Mouse (Mus musculus) ES-E14 (cell line): ENCODE measurements around the gene Med27. TPM values are rescaled to one million over a fixed set of nuclear protein-coding genes. Genes with fewer than 3 reads are reported as not detected.
A peak's percentile ranks its signal among the peaks of the same experiment; 100 is the strongest.

Experiments
- DNase-seq: peaks from one replicate; pipeline ENCODE4 v3.0.0-alpha.2; 2013; ENCODE audit warnings: low read depth, low spot score
- H3K27ac ChIP-seq: 2 replicates; pipeline ENCODE4 v1.5.1; 2012; ENCODE audit warnings: low read depth, mild to moderate bottlenecking, low read length, moderate library complexity, mixed read lengths; ENCODE audit not compliant: poor library complexity, insufficient read depth, severe bottlenecking
- H3K36me3 ChIP-seq: 2 replicates; pipeline ENCODE4 v1.6.1; 2012; ENCODE audit warnings: mild to moderate bottlenecking, low read length, moderate library complexity, mixed read lengths; ENCODE audit not compliant: control insufficient read depth, poor library complexity, insufficient read depth, severe bottlenecking
- H3K4me1 ChIP-seq, 2 experiments: fragments of 150-350 bp in 1 of 2; sonication (generic) in 1 of 2; 2 replicates each; pipeline ENCODE4 v1.6.1; 2012; ENCODE audit warnings: low read length in 2 of 2, mild to moderate bottlenecking in 1 of 2, mixed read lengths in 1 of 2; ENCODE audit not compliant: control insufficient read depth in 2 of 2, insufficient read depth in 2 of 2, poor library complexity in 1 of 2
- H3K4me3 ChIP-seq, 2 experiments: fragments of 150-350 bp in 1 of 2; sonication (generic) in 1 of 2; 2 replicates each; pipeline ENCODE4 v1.5.1; 2012; ENCODE audit warnings: low read length in 2 of 2, low read depth in 1 of 2, mild to moderate bottlenecking in 1 of 2, mixed read lengths in 1 of 2; ENCODE audit not compliant: insufficient read depth in 1 of 2, poor library complexity in 1 of 2, severe bottlenecking in 1 of 2
- H3K9ac ChIP-seq: 2 replicates; pipeline ENCODE4 v1.6.1; 2012; ENCODE audit warnings: low read depth, mild to moderate bottlenecking, low read length, mixed read lengths; ENCODE audit not compliant: poor library complexity, insufficient read depth, severe bottlenecking
- H3K9me3 ChIP-seq: fragments of 150-350 bp; sonication (generic); 2 replicates; pipeline ENCODE4 v1.6.1; 2012; ENCODE audit warnings: low read depth, mild to moderate bottlenecking, low read length; ENCODE audit not compliant: control insufficient read depth, insufficient read depth
- CHD2 ChIP-seq: IDR thresholded peaks from 2 replicates; pipeline ENCODE4 v1.6.1; 2014; ENCODE audit warnings: mild to moderate bottlenecking, low read depth, low read length, inconsistent platforms
- HCFC1 ChIP-seq: IDR thresholded peaks from 2 replicates; pipeline ENCODE4 v1.6.1; 2012; ENCODE audit warnings: low read length, inconsistent platforms, borderline replicate concordance; ENCODE audit not compliant: insufficient read depth
- MAFK ChIP-seq: IDR thresholded peaks from 2 replicates; pipeline ENCODE4 v1.6.1; 2014; ENCODE audit warnings: mild to moderate bottlenecking, low read depth, low read length, inconsistent platforms; ENCODE audit not compliant: insufficient read depth
- ZC3H11A ChIP-seq: IDR thresholded peaks from 2 replicates; pipeline ENCODE4 v1.6.1; 2012; ENCODE audit warnings: low read depth, mild to moderate bottlenecking, inconsistent platforms, low read length, borderline replicate concordance
- ZNF384 ChIP-seq: IDR thresholded peaks from 2 replicates; pipeline ENCODE4 v1.6.1; 2012; ENCODE audit warnings: low read depth, low read length, inconsistent platforms
- in situ Hi-C, 2 experiments: fragments of 600-800 bp; cut with MboI; formaldehyde crosslinking; loops; one replicate each; pipeline ENCODE4 v1.15.1; 2025; ENCODE audit warnings: low sequenced_read_pairs in 2 of 2, inconsistent platforms in 1 of 2; ENCODE audit not compliant: unreplicated experiment in 2 of 2
- total RNA-seq: library from RNA; depleted of rRNA; stranded (reverse); fragments of 300-350 nt; gene quantifications from 2 replicates; pipeline ENCODE4 v1.2.3, GENCODE M21; 2012; rRNA removed

The Med27 gene
- total RNA-seq: 21.5 and 25.6 TPM in 2 replicates

GRCm38 (mm10) chr2:29346629-29347271 is at the start of gene Med27:
Med27 (plus strand) TSS chr2:29346819.
- peak; percentile 91 for DNase-seq
- in situ Hi-C loops: no loop called here
- no peaks in the 10 kb centered on the region for H3K9me3 ChIP-seq
- H3K4me3 ChIP-seq: peak within 1 kb of the TSS; percentile 86 to 87
- H3K36me3 ChIP-seq: no peaks in the 10 kb centered on the region; the same call in 1 of the 2 replicates
- H3K9ac ChIP-seq: peak within 1 kb of the TSS; percentile 86
- H3K27ac ChIP-seq: no peak within 1 kb of the TSS
- H3K4me1 ChIP-seq: peaks cover 0 to 3% of the 10 kb centered on the region in 2 experiments; a peak in 2 of 4 replicates
- TF ChIP-seq ZC3H11A: no peak
- peak; percentile 99 for TF ChIP-seq HCFC1

- H3K9ac ChIP-seq: no peak overlapping the region
- H3K9me3 ChIP-seq: no peaks in the 10 kb centered on the region
- H3K4me1 ChIP-seq: no peaks in the 10 kb centered on the region
- peak; percentile 60 for DNase-seq
- TF ChIP-seq ZC3H11A (0 out of 2 replicates have a peak, but pooled peaks have one; percentile 5), ZNF384 (no peak)
- in situ Hi-C loops: no loop called here
- no peak overlapping the region for H3K4me3 ChIP-seq
- no peak overlapping the region for H3K27ac ChIP-seq
- no peaks in the 10 kb centered on the region for H3K36me3 ChIP-seq
These were observed 36.7 kb upstream of the Med27 start for GRCm38 (mm10) chr2:29309966-29310365.

- Histone ChIP-seq H3K4me1 (no peaks in the 10 kb centered on the region), H3K36me3 (no peaks in the 10 kb centered on the region), H3K27ac (no peak overlapping the region), H3K9me3 (no peaks in the 10 kb centered on the region), H3K4me3 (no peak overlapping the region), H3K9ac (no peak overlapping the region)
- no peak for TF ChIP-seq MAFK
- no peak for DNase-seq
- in situ Hi-C loops: no loop called here
These were observed 34.6 kb upstream of the Med27 start for GRCm38 (mm10) chr2:29312058-29312457.

- Histone ChIP-seq H3K36me3 (no peaks in the 10 kb centered on the region), H3K9me3 (no peaks in the 10 kb centered on the region), H3K27ac (no peak overlapping the region), H3K9ac (no peak overlapping the region), H3K4me3 (no peak overlapping the region), H3K4me1 (no peaks in the 10 kb centered on the region)
- DNase-seq: no peak
- in situ Hi-C loops: no loop called here
- TF ChIP-seq ZNF384 (no peak), MAFK (no peak), HCFC1 (no peak), ZC3H11A (no peak), CHD2 (no peak)
These were observed 28.6 kb upstream of the Med27 start for GRCm38 (mm10) chr2:29317906-29318470.

- Histone ChIP-seq H3K4me1 (no peaks in the 10 kb centered on the region), H3K36me3 (no peaks in the 10 kb centered on the region), H3K27ac (no peak overlapping the region), H3K9me3 (no peaks in the 10 kb centered on the region), H3K4me3 (no peak overlapping the region), H3K9ac (no peak overlapping the region)
- DNase-seq: no peak
- in situ Hi-C loops: no loop called here
- TF ChIP-seq ZC3H11A (no peak), CHD2 (no peak), HCFC1 (no peak), ZNF384 (no peak), MAFK (no peak)
These were observed 28.0 kb upstream of the Med27 start for GRCm38 (mm10) chr2:29318596-29318995.
